Mouse (Mus musculus) kidney, embryonic 15.5 days (tissue): ENCODE data around the gene Cnnm2. TPM values are rescaled to one million over a fixed set of nuclear protein-coding genes. Genes with fewer than 3 reads are reported as not detected.
A peak's percentile ranks its signal among the peaks of the same experiment; 100 is the strongest.

ENCODE experiments used
- ATAC-seq: fragments of 200-750 bp; cut with Nextera tagmentation; replicated peaks from 2 replicates; pipeline ENCODE4 v1.8.0; 2017; ENCODE audit warnings: moderate TSS enrichment; ENCODE audit not compliant: low FRiP score
- H3K27ac ChIP-seq: fragments of 300-500 bp; sonication (generic); 2 replicates; pipeline ENCODE4 v1.5.1; 2015; ENCODE audit warnings: mild to moderate bottlenecking, inconsistent platforms
- H3K27me3 ChIP-seq: fragments of 300-500 bp; sonication (generic); 2 replicates; pipeline ENCODE4 v1.6.1; 2015; ENCODE audit warnings: inconsistent platforms
- H3K36me3 ChIP-seq: fragments of 300-500 bp; sonication (generic); 2 replicates; pipeline ENCODE4 v1.6.1; 2015; ENCODE audit warnings: inconsistent platforms
- H3K4me1 ChIP-seq: fragments of 300-500 bp; sonication (generic); 2 replicates; pipeline ENCODE4 v1.6.1; 2015; ENCODE audit warnings: inconsistent platforms
- H3K4me2 ChIP-seq: fragments of 300-500 bp; sonication (generic); 2 replicates; pipeline ENCODE4 v1.6.1; 2015; ENCODE audit warnings: moderate library complexity, mild to moderate bottlenecking, inconsistent platforms
- H3K4me3 ChIP-seq: fragments of 300-500 bp; sonication (generic); replicated peaks from 2 replicates; pipeline ENCODE4 v1.5.1; 2015; ENCODE audit warnings: mild to moderate bottlenecking, inconsistent platforms
- H3K9ac ChIP-seq: fragments of 300-500 bp; sonication (generic); 2 replicates; pipeline ENCODE4 v1.6.1; 2015; ENCODE audit warnings: mild to moderate bottlenecking, inconsistent platforms
- H3K9me3 ChIP-seq: fragments of 300-500 bp; sonication (generic); replicated peaks from 2 replicates; pipeline ENCODE4 v1.6.1; 2016; ENCODE audit warnings: inconsistent platforms
- WGBS: fragments of 180-500 bp; shearing (Covaris S2); methylation state at CpG from one replicate; pipeline ENCODE4 v1.1.7; 2015; ENCODE audit warnings: mixed read lengths; 5-methylcytosine and 5-hydroxymethylcytosine counted together
- polyA plus RNA-seq: library from polyadenylated mRNA; unstranded; fragments of >200 nt; fragmentation: Nextera tagmentation; extraction: Ambion mirVana; gene quantifications from 2 replicates; pipeline ENCODE4 v1.2.1, GENCODE M21; 2015

Cnnm2 gene
- polyA plus RNA-seq, 1 experiment from 2014 or later: 7.9 TPM

GRCm38 (mm10) chr19:46899306-46899705 is 137.9 kb downstream of the Cnnm2 start:
- no peak for ATAC-seq
- Histone ChIP-seq H3K4me3 (no peak overlapping the region), H3K9me3 (0 out of 2 replicates have a peak, but pooled peaks cover 3% of the 10 kb centered on the region), H3K9ac (no peak overlapping the region), H3K4me2 (no peak overlapping the region), H3K4me1 (no peaks in the 10 kb centered on the region), H3K27me3 (no peaks in the 10 kb centered on the region), H3K27ac (no peak overlapping the region), H3K36me3 (peaks cover 43% of the 10 kb centered on the region)
- WGBS: 61% methylated on average over 5 of the region's 5 CpGs

- Histone ChIP-seq H3K4me1 (no peaks in the 10 kb centered on the region), H3K9ac (no peak overlapping the region), H3K4me2 (no peak overlapping the region), H3K27me3 (no peaks in the 10 kb centered on the region), H3K27ac (no peak overlapping the region), H3K4me3 (no peak overlapping the region), H3K9me3 (0 out of 2 replicates have a peak, but pooled peaks cover 3% of the 10 kb centered on the region), H3K36me3 (peaks cover 46% of the 10 kb centered on the region)
- no peak for ATAC-seq
- 81% methylated on average over 5 of the region's 5 CpGs for WGBS
Measured at GRCm38 (mm10) chr19:46899871-46900270, 138.5 kb downstream of the Cnnm2 start.

DNA sequence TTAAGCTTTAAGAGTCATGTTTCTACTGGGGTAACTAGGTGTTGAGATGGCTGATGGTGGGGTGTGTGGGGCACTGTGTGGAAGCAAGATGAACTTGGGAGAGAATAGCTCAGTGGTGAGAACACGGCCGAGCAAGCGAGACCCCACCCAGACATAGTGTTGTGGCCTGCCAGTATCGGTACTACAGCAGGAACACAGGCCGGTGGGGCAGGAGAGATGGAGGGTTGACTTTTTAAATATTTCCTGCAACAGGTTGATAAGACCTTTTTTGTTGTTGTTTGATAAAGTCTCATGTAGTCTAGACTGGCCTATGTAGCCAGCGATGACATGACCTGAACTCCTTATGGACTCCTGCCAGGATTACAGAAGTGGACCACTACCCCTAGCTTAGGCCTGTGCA is 139.4 kb downstream of the Cnnm2 start:
- H3K36me3 ChIP-seq: peaks cover 43% of the 10 kb centered on the region
- no peak for ATAC-seq
- WGBS: 95% methylated on average over 6 of the region's 6 CpGs
- no peak overlapping the region for H3K27ac ChIP-seq
- H3K9me3 ChIP-seq: 0 out of 2 replicates have a peak, but pooled peaks cover 3% of the 10 kb centered on the region
- no peak overlapping the region for H3K9ac ChIP-seq
- H3K4me3 ChIP-seq: no peak overlapping the region
- H3K4me2 ChIP-seq: no peak overlapping the region
- no peaks in the 10 kb centered on the region for H3K27me3 ChIP-seq
- no peaks in the 10 kb centered on the region for H3K4me1 ChIP-seq

GRCm38 (mm10) chr19:46901323-46901722 is 139.9 kb downstream of the Cnnm2 start:
- Histone ChIP-seq H3K9me3 (0 out of 2 replicates have a peak, but pooled peaks cover 3% of the 10 kb centered on the region), H3K4me1 (no peaks in the 10 kb centered on the region), H3K4me2 (no peak overlapping the region), H3K27ac (no peak overlapping the region), H3K9ac (no peak overlapping the region), H3K36me3 (peaks cover 39% of the 10 kb centered on the region), H3K27me3 (no peaks in the 10 kb centered on the region), H3K4me3 (no peak overlapping the region)
- ATAC-seq: no peak
- WGBS: 86% methylated on average over 5 of the region's 5 CpGs

DNA sequence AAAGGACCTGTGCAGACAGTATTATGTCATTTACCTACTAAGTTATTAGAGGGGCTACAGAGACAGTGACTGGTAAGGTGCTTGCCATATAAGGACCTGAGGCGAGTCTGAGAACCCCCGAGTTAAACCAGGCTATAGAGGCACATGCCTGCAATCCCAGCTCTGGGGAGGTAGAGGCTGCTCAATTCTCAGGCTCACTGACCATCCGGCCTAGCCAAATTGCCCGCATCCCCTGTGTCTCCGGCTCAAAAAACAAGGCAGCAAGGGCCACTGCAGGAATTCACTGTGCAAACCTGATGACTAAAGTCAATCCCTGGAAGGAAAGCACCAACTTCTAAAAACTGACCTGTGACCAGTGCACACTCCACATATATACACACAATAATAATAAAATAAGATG is 142.0 kb downstream of the Cnnm2 start:
- ATAC-seq: no peak
- H3K27me3 ChIP-seq: no peaks in the 10 kb centered on the region
- peaks cover 22% of the 10 kb centered on the region for H3K36me3 ChIP-seq
- no peak overlapping the region for H3K4me2 ChIP-seq
- H3K4me1 ChIP-seq: no peaks in the 10 kb centered on the region
- H3K27ac ChIP-seq: no peak overlapping the region
- H3K9me3 ChIP-seq: no peaks in the 10 kb centered on the region
- no peak overlapping the region for H3K9ac ChIP-seq
- 90% methylated on average over 5 of the region's 5 CpGs for WGBS
- no peak overlapping the region for H3K4me3 ChIP-seq

DNA sequence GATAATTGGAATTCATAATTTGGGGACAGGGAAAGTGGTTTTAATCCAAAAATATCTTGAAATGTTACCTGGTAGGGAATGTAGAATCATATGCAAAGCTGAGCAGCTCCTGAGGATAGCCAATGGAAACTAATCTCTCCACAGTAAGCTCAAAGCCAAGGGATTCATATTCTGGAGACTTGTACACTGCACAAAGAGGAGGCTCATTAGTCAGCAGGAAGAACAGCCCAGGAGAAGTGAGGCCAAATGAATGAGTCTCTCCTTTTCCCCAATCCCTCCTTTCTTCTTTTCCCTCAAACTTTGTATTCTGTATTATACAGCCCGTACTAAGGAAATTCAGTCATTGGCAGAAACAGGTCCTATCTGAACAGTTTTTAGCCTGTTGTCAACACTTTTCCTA is 143.5 kb downstream of the Cnnm2 start:
- no peak overlapping the region for H3K4me3 ChIP-seq
- H3K27ac ChIP-seq: no peak overlapping the region
- WGBS: 93% methylated on average over 1 of the region's 1 CpGs
- H3K27me3 ChIP-seq: no peaks in the 10 kb centered on the region
- H3K4me1 ChIP-seq: peaks cover 6% of the 10 kb centered on the region; the same call in 1 of the 2 replicates
- no peak for ATAC-seq
- H3K36me3 ChIP-seq: peaks cover 17% of the 10 kb centered on the region; the same call in 1 of the 2 replicates
- H3K9me3 ChIP-seq: no peaks in the 10 kb centered on the region
- no peak overlapping the region for H3K4me2 ChIP-seq
- H3K9ac ChIP-seq: no peak overlapping the region

GRCm38 (mm10) chr19:46905383-46905782 is 144.0 kb downstream of the Cnnm2 start:
- H3K36me3 ChIP-seq: peaks cover 17% of the 10 kb centered on the region; the same call in 1 of the 2 replicates
- no peak overlapping the region for H3K4me3 ChIP-seq
- H3K9me3 ChIP-seq: no peaks in the 10 kb centered on the region
- no peak for ATAC-seq
- no peak overlapping the region for H3K27ac ChIP-seq
- no peak overlapping the region for H3K4me2 ChIP-seq
- H3K27me3 ChIP-seq: no peaks in the 10 kb centered on the region
- no peak overlapping the region for H3K9ac ChIP-seq
- H3K4me1 ChIP-seq: peaks cover 6% of the 10 kb centered on the region; the same call in 1 of the 2 replicates

DNA sequence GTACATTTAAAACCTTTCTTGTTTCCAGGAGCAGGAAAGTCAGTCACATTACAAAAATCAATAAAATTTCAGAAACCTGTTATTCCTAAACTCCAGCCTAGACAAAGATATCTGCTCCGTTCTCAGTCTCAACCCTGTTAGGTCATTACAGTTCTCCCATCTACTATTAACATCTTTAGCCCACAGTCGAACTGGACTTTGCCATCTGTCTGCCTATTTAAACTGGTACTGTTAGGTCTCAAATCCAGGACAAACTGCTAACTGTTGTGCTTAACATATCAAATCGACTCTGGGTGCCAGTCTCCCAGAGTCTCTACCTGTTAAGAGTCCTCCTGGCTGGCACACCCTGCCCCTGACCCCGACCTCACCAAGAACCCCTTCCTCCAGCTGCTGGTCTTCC is 144.6 kb downstream of the Cnnm2 start:
- peaks cover 17% of the 10 kb centered on the region; the same call in 1 of the 2 replicates for H3K36me3 ChIP-seq
- no peak for ATAC-seq
- H3K4me1 ChIP-seq: peaks cover 8% of the 10 kb centered on the region; the same call in 1 of the 2 replicates
- no peaks in the 10 kb centered on the region for H3K27me3 ChIP-seq
- no peak overlapping the region for H3K4me3 ChIP-seq
- H3K9me3 ChIP-seq: no peaks in the 10 kb centered on the region
- no peak overlapping the region for H3K27ac ChIP-seq
- WGBS: 86% methylated on average over 4 of the region's 4 CpGs
- H3K4me2 ChIP-seq: no peak overlapping the region
- H3K9ac ChIP-seq: no peak overlapping the region

GRCm38 (mm10) chr19:46908207-46908606 is 146.8 kb downstream of the Cnnm2 start:
- no peaks in the 10 kb centered on the region for H3K9me3 ChIP-seq
- 53% methylated on average over 5 of the region's 5 CpGs for WGBS
- peaks cover 17% of the 10 kb centered on the region; the same call in 1 of the 2 replicates for H3K36me3 ChIP-seq
- no peak for ATAC-seq
- H3K27ac ChIP-seq: no peak overlapping the region
- peaks cover 8% of the 10 kb centered on the region; the same call in 1 of the 2 replicates for H3K4me1 ChIP-seq
- H3K9ac ChIP-seq: no peak overlapping the region
- no peak overlapping the region for H3K4me3 ChIP-seq
- H3K27me3 ChIP-seq: no peaks in the 10 kb centered on the region
- H3K4me2 ChIP-seq: no peak overlapping the region

DNA sequence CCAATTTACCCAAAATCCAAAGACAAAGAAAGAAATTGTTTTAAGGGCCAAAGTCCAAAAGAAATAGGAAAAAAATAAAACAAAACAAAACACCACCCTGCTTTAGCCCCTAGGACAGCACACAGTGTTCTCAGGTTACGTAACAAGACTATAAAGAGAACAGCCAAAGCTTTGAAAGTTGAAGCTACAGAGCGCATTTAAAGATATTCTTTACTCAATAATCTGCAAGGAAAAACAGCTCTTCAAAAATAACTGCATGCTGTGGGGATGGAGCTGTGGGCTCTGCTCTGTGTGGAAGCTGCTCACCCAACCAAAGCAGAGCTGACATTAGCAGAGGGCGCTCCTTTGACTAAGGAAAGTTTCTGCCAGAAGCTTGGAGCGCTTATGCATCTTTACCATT is 147.6 kb downstream of the Cnnm2 start:
- 46% methylated on average over 4 of the region's 4 CpGs for WGBS

GRCm38 (mm10) chr19:46911492-46911891 is 150.1 kb downstream of the Cnnm2 start:
- Histone ChIP-seq H3K4me3 (no peak overlapping the region), H3K4me2 (no peak overlapping the region), H3K9ac (no peak overlapping the region), H3K27ac (no peak overlapping the region), H3K36me3 (0 out of 2 replicates have a peak, but pooled peaks cover 5% of the 10 kb centered on the region), H3K4me1 (peaks cover 11% of the 10 kb centered on the region; the same call in 1 of the 2 replicates), H3K27me3 (no peaks in the 10 kb centered on the region), H3K9me3 (no peaks in the 10 kb centered on the region)
- ATAC-seq: no peak
- 85% methylated on average over 3 of the region's 3 CpGs for WGBS

More for the DNA sequence above, 147.6 kb downstream of the Cnnm2 start:
- Histone ChIP-seq H3K27ac (peak overlapping the region; percentile 59; the same call in 1 of the 2 replicates), H3K4me3 (no peak overlapping the region), H3K27me3 (no peaks in the 10 kb centered on the region), H3K9me3 (no peaks in the 10 kb centered on the region), H3K9ac (no peak overlapping the region), H3K36me3 (peaks cover 15% of the 10 kb centered on the region; the same call in 1 of the 2 replicates), H3K4me2 (peak overlapping the region; percentile 2; the same call in 1 of the 2 replicates), H3K4me1 (peaks cover 8% of the 10 kb centered on the region; the same call in 1 of the 2 replicates)
- no peak for ATAC-seq

DNA sequence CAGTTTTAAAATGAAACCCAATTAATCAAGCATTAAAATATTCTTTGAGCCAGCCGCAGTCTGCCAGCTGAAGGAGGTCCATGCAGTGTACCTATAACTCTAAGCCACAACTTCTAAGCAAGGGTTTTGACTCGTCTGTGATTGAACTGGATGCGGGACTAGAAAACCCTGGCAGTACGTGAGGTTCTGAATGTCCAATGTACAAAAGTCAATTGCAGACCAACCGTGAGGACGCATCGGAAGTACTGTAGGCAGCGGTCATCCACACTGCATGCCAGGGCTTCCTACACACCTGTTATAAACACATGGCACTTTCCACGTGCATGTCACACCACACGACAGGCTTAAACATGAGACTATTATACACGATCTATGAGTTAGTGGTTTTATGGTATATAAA is 152.2 kb downstream of the Cnnm2 start:
- Histone ChIP-seq H3K27me3 (no peaks in the 10 kb centered on the region), H3K27ac (no peak overlapping the region), H3K4me2 (no peak overlapping the region), H3K9me3 (no peaks in the 10 kb centered on the region), H3K9ac (no peak overlapping the region), H3K4me3 (no peak overlapping the region), H3K4me1 (peaks cover 11% of the 10 kb centered on the region; the same call in 1 of the 2 replicates), H3K36me3 (0 out of 2 replicates have a peak, but pooled peaks cover 5% of the 10 kb centered on the region)
- 93% methylated on average over 11 of the region's 11 CpGs for WGBS
- ATAC-seq: no peak
